Mouse (Mus musculus): ENCODE results near the gene Pfdn6.

The Pfdn6 gene

GRCm38 (mm10) chr17:33955555-33956214, 15.5 kb upstream of the Pfdn6 start, which contains the start of the genes Vps52 and Rps18:
TSS of gene Vps52 (plus strand) at chr17:33955812.
TSS of gene Rps18 (minus strand) at chr17:33956001.
- peak; percentile 93 for DNase-seq (ENCODE audit: extremely low spot score, low spot score)

GRCm38 (mm10) chr17:33954646-33955554, 14.8 kb upstream of the Pfdn6 start:
- no peak for DNase-seq (ENCODE audit: extremely low spot score, low spot score)

- no peak for DNase-seq (ENCODE audit: extremely low spot score, low spot score)
These were observed 13.9 kb upstream of the Pfdn6 start for GRCm38 (mm10) chr17:33953961-33954565.

GRCm38 (mm10) chr17:33953310-33953709, 13.2 kb upstream of the Pfdn6 start:
- no peak for DNase-seq (ENCODE audit: extremely low spot score, low spot score)

- no peak for DNase-seq (ENCODE audit: extremely low spot score, low spot score)
These were observed 12.7 kb upstream of the Pfdn6 start for GRCm38 (mm10) chr17:33952879-33953278.

- DNase-seq (ENCODE audit: extremely low spot score, low spot score) = peak; percentile 18
These were observed 11.9 kb upstream of the Pfdn6 start for GRCm38 (mm10) chr17:33952015-33952414.

- peak; percentile 89 for DNase-seq (ENCODE audit: extremely low spot score, low spot score)
These were observed 11.1 kb upstream of the Pfdn6 start, which contains the start of gene B3galt4 for GRCm38 (mm10) chr17:33951021-33951946. TSS of gene B3galt4 (minus strand) at chr17:33951488.

- DNase-seq (ENCODE audit: extremely low spot score, low spot score) = no peak
These were observed 10.0 kb upstream of the Pfdn6 start for GRCm38 (mm10) chr17:33950131-33950625.

GRCm38 (mm10) chr17:33948905-33949537, 8.9 kb upstream of the Pfdn6 start:
- no peak for DNase-seq (ENCODE audit: extremely low spot score, low spot score)

GRCm38 (mm10) chr17:33948090-33948904, 8.2 kb upstream of the Pfdn6 start:
- DNase-seq (ENCODE audit: extremely low spot score, low spot score) = no peak

GRCm38 (mm10) chr17:33947430-33948089, 7.4 kb upstream of the Pfdn6 start:
- DNase-seq (ENCODE audit: extremely low spot score, low spot score) = no peak

GRCm38 (mm10) chr17:33943454-33943853, 3.3 kb upstream of the Pfdn6 start:
- no peak for DNase-seq (ENCODE audit: extremely low spot score, low spot score)

GRCm38 (mm10) chr17:33941381-33941780, 1.2 kb upstream of the Pfdn6 start:
- DNase-seq (ENCODE audit: extremely low spot score, low spot score) = no peak

GRCm38 (mm10) chr17:33940981-33941380, 838 bp upstream of the Pfdn6 start:
- no peak for DNase-seq (ENCODE audit: extremely low spot score, low spot score)

- no peak for DNase-seq (ENCODE audit: extremely low spot score, low spot score)
These were observed 1.4 kb downstream of the Pfdn6 start for GRCm38 (mm10) chr17:33938783-33939182.

GRCm38 (mm10) chr17:33936993-33937392, 3.1 kb downstream of the Pfdn6 start:
- DNase-seq (ENCODE audit: extremely low spot score, low spot score) = no peak

- no peak for DNase-seq (ENCODE audit: extremely low spot score, low spot score)
These were observed 4.6 kb downstream of the Pfdn6 start for GRCm38 (mm10) chr17:33935422-33936055.

- DNase-seq (ENCODE audit: extremely low spot score, low spot score) = no peak
These were observed 7.2 kb downstream of the Pfdn6 start for GRCm38 (mm10) chr17:33932970-33933369.
